Mouse (Mus musculus) frontal cortex, postnatal 14 days (tissue): Measurements from ENCODE around the gene Rag2.

ENCODE experiments used
- DNase-seq, 2 experiments: peaks; one replicate each; pipeline ENCODE4 v3.0.0; 2022; ENCODE audit warnings: low spot score in 2 of 2

Gene Rag2

DNA sequence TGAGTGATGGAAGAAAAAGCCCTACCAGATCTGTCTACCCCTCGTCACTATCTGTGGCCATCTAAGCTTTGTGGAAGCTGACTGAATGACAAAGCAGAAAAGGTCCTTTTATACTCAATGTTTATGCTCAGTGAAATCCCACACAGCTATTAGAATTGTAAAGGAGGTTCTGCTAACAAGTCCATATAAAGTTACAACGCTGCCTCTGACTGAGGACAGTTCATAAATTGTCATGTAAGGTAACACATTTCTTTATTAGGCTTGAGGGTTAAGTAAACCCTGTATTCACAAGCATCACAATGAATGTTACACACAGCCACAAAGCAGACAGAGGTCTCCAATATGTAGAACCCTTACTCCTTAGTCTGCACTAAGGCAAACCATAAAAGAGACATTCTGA is 507 bp upstream of the Rag2 start:
- DNase-seq, result no peak

DNA sequence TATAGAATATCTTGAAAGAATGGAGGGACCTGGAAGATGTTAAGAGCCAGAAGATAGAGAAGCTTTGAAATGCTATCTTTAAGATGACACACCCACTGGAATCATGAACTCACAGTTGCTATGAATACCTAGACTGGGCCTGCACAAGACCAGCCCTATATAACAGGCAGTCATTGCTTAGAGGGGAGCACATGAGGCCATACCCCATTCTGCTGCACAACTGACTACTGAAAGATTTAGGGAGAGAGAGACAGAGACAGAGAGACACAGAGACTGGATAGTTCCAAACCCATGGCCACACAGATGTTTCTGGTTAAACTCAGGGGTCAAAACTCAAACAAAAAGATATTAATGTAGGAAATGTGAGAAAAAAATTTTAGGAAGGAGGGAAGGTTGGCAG is 2.7 kb downstream of the Rag2 start:
- DNase-seq, result no peak

DNA sequence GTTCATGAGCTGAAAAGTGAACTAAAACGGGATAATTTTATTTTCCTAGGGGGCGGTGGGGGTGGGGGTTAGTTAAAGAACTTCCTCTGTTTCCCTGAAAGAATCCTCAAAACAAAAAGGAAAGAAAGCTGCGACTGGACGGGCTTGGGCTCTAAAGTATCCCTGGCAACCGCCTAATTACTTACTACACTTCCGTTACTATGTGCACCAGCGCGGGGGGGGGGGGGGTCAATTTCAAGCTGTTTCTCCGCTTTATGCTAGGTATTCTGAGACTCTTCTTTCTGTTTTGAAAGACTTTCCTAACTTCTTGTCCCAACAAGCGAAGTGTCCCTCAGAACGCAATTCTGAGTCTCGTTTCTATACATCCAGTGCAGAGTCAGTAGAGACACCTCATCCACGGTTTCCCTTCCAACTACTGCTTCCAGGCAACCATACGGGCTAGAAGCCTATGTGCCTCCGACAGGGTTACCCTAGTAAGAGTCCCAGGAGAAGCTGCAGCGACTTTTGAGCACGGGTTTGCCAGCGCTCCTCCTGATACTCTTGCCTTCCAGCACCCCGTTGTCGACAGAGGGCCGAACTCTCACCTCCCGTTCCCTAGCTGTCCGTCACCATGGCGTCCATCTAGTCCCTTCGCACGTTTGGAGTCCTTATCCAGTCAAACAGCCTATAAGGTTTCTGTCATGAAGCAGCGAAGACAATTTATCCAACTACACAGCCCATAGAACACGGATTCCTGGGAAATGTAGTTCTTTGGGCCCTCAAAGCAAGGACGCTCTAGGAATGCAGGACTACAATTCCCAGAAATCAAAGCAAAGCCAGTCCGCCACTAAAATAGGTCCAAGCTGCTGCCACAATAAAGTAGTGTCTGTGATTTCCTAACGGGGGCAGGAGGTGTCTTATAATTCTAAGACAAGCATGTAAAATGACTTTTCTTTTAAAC is 4.0 kb downstream of the Rag2 start:
- DNase-seq, result peak; percentile 72 to 87

DNA sequence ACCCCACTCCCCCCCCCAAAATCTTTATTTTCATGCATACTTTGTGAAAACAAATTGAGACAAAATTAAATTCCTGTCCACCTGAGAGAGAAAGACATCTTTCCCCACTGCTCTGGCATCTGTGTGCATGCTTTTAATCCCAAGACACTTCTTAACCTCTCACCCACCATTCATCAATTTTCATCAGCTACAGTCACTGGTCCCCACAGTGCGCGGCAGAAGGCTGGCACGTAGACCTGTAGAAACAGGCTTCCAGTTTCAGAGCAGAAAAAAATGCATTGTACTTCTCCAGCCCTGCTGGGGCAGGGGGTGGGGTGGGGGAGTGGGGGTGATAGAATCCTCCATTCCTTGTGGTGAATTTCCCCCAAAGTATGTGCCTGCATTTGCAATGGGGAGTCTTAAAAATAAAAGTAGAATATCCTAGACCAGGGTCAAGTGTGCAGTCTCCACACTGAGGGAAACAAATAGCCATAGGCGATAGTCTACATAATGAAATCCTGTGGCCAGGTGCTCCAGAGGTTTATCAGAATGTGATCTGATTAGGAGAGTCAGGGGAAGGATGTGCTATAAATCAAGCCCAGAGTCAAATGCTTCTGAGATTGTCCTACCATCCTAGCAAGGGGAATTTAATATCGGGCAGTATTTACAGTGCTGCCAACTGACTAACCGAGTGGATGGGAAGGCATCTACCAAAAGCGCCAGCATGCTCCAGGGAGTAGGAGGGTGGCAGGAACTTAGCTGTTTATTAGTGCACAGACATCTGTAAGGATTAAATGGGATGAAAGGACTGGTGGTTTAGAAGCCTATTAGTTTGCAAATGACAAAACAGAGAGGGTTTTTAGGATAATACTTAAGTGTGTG is 14.7 kb downstream of the Rag2 start:
- DNase-seq, result no peak

DNA sequence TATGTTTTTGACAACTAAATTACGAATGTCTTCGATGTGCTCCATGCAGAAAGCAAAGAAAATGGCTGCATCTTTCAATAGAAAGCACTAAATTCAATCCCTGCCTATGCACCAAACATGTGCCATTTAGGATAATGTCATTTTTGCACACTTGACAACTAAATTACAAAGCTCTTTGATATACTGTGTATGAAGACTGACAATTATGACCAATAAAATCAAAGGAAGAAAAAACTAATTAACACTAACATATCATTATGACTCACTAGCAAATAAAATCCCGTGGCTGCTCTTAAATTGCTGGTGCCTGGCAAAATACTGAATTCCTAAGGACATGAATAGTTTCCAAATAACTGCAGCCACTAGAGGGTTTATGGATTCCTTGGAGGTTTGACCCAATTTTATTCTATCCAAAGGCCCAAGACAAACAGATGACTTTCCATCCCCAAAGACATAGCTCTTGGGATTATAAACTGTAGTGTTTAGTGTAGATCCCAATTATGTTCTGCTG is 15.4 kb downstream of the Rag2 start:
- no peak for DNase-seq

DNA sequence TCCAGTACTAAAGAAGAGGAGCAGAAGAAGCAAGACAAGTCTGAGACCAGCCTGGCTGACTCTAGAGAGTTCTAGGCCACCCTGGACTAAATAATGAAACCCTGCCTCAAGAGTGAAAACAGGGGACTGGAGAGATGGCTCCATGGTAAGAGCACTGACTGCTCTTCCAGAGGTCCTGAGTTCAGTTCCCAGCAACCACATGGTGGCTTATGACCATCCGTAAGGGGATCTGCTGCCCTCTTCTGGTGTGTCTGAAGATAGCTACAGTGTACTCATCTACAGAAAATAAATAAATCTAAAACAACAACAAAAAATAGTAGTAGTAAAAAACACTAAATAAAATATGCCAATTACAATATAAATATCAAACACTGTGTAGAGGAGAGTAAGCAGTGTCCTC is 21.3 kb downstream of the Rag2 start:
- no peak for DNase-seq

DNA sequence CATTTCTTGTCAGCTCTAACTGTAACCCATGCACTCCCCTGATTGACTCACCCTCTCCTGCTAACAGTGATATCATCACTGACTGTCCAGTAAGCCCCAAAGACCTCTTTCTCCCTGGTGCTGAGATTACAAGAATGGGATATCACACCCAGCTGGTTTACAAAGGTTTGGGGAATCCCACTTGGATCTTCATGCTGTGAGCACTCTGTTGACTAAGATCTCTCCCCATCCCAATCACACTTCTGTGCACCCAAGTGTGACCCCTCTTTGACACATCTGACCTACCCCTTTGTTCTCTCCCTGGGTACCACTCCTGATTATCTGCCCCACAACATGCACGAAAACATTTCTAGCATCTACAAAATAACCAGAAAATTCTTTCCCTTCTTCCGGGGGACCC is 23.8 kb downstream of the Rag2 start:
- no peak for DNase-seq

DNA sequence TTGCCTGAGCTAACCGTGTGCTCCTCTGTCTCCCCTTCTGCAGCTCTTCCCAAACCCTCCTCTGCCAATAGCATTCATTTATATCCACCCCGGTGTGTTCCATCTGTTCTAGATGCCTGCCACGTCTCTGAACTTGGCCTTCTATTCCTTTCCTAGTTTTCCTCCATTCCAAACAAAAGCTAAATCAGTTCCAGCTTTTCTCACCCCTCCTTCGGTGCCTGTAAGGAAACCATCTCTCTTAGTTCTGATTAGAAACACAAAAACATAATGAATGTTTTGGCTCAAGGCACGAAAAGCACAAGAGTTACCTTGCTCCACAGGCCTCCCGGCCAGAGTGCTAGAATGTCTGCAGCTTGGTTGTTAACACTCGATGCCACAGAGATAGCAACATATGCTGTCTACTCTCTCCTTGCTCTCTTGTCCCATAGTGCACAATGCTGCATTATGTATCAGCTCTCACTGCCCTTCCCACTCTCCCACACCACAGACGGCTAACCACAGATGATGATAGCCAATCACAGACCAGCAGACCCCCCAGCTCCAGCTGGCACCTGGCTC is 24.7 kb downstream of the Rag2 start, which contains the start of the genes Rag1 and B230118H07Rik:
Gene Rag1 (minus strand): TSS at position 388 of the 558 bp plus-strand sequence.
Gene B230118H07Rik (minus strand): TSS at position 419 of the 558 bp plus-strand sequence.
- DNase-seq, result no peak

DNA sequence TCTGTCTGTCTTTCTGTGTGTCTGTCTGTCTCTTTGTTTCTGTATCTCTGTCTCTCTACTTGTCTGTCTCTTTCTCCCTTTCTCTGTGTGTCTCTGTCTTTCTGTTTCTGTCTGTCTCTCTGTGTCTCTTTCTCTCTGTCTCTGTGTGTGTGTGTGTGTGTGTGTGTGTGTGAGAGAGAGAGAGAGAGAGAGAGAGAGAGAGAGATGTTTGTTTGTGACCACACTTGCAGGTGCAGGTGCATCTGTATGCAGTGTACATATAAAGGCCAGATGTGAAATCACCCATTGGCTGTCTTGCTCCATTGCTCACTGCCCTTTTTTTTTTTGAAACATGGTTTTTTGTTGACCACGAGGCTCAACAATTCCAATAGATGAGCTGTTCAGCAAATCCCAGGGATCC is 25.9 kb downstream of the Rag2 start:
- no peak for DNase-seq

DNA sequence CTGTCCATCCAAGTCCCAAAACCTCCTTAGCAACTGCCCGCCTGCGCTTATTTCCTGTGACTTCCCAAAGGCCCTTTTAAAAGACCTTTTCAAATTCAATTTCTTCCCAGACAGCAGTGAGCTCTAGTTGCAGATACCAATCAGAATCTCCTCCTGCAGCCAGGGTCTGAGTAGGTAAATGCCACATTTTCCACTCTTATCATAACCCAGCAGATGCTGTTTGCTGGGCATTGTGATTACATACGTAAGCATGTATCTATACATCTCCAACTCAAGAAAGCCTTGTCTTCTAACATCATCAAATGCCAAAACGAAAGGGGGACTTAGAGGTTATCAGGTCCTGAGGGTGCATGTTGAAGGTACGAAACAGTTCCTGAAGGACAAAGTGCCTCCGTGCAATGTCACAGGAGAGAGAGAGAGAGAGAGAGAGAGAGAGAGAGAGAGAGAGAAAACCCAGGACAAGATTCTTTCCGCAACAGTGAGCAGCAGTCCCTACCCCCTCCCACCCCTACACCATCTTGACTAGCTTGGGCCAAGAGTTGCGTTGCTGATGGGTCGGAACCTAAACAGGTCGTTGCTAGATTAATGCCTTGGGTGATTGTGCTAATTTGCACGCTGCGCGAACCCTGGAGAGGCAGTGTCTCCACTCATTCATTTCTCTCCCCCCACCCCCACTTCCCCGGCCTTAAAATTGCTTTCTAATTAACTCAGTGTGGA is 27.8 kb downstream of the Rag2 start:
- DNase-seq, result no peak

DNA sequence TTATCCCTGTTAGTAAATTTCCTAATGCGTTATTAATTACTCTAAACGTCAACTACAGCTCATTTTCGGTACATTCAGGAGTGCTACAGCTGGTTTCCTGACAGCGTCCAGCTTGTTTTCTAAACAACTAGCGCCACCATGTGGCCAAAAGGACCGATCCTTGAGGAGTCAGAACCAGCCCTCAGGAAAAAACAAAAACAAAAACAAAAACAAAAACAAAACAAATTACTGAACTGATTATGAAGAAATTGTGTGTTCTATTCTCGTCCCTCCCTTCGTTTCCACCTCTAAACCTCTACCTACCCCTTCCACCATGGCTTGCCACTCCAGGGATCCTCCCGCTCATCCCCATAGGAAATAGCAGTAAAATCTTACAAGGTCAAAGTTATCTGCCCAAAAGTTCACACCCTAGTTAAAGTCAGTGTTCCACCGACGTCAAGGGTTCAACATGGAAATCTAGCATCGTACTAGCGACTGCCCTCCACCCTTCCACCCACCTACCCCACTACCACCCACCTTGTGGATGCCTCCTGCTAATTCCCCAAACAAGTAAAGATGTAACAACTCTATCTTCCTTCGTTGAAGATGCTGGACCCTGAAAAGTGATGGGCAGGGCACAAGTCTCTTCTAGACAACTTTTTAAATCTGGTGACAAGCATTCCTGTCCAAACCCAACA is 28.5 kb downstream of the Rag2 start:
- peak in 1 of 2 experiments; percentile 74 for DNase-seq

DNA sequence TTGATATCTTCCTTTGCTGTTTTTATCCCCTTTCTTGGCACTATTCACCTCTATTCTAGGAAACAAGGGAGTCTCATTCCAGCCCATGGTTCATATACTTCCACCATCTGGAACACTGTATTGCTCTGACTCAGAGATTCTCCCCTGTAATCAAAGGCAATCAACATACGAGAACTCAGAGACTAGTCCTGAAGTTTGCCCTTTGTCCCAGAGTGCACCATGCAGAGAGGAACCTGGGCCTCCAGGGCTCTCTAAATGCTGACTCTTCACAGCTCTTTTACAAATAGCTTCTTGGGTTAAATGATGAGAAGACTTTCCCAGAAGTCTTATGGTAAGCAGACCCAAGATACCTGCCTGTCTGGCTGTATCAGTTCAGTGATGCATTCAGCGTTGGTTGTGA is 36.0 kb downstream of the Rag2 start:
- no peak for DNase-seq

DNA sequence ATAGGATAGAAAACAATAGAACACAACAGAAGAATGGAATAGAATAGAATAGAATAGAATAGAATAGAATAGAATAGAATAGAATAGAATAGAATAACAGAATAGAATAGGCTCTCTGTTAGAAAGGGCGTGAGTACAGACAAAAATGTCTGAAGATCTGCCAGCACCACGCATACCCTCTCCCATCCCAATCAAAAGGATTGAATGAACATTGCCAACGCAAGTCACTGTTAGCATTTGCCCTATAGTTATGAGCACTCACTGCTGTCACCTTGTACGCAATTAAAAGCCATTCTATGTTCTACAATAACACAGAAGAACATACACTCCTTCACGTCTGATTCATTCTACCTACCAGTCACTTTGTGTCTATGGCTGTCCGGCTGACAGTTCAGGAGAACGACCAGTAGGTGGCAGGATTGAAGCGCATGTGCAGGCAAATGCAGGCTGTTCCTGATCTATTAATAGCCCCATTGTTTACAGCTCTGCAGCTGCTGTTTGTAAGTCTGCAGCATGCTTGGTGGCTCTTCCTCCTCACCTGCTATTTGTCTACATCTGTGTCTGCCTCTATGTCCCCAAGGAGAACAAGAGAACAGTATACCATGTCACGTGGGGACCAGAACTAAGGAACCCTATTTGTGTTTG is 40.7 kb downstream of the Rag2 start:
- peak; percentile 67 to 68 for DNase-seq

DNA sequence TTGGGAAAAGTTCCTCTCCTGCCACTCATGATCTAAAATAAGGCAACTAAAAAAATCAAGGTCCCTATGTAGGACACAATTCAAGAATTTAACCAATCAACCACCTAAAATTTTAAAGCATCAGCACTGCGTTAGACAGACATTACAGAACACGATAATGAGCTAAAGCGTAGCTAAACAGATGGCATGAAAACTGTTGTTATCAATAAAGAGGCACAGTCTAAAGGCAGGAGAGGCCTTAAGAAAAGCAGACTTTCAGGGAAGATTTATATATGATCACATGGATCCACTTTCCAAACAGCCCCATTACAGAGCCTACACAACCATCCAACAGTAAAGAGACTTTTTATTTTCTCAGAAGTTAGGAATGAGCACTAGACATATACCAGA is 41.2 kb downstream of the Rag2 start:
- DNase-seq, result no peak

DNA sequence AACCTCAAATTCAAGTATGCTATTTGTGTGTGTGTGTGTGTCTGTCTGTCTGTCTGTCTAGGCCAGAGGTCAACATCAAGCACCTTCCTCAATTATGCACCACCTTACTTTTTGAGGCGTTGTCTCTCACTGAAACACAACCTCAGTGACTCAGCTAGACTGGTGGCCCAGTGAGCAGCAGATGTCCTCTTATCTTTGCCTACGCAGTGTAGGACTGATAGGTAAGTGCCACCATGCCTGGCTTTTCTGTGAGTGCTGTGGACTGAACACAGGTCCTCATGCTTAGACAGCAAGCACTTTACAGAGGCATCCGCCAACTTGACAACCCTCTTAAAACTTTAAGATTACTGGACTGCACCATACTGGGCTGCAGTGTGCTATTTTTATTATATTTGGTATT is 44.2 kb downstream of the Rag2 start:
- DNase-seq, result no peak

DNA sequence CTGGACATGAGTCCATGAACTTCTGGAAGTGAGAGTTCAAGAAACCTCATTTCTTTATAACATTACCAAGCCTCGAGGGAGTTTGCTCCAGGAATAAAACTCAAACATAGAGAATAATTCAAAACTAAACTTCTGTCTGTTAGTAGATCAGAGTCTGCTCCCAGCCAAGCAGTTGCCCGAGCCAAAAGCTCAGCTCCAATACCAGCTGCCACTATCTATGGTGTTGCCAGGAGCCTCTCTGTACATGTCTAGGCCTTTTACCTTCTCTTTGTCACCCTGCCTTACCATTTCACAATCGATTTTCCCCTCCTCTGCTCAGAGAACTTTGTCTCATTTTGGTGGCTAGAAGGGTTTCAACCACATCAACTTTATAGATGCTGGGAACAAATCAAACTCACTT is 49.0 kb downstream of the Rag2 start:
- DNase-seq, result no peak

DNA sequence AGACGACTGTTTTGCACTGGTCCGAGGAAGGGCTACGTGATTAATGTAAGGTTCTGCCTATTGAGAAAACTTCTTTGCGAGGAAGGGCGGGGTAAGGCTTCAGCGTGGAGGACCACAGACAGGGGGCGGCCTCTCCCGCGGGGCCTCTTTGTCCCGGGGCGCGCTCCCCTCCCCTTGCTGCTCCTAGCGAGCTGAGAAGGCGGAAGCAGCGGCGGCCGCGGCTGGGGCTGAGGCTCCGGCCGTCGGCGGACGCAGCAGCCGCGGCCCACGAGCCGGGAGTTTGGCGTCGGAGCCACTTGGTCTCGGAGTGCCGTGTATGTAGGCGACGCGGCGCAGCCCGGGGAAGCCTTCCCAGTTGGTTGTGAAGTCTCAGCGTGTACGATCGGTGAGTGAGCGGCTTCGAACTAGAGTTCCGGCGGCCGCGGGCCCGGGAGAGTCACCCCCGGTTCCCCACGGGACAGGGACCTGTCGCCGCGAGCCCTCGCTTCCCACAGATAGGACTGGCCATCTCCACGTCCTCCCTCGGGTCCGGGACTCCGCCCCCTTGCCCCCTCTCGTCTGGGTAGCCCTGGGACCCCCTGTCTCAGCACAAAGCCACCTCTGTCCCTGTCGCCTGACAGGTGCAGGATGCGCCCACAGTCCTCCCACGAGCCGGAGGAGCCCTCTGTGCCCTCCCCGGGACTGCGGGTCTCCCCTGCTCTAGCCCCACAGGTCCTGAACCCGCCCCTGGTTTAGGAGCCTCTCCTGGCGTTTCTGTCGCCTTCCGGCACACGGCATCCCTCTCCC is 53.9 kb downstream of the Rag2 start, which contains the start of gene Traf6:
Gene Traf6 (plus strand): TSS at position 194 of the 786 bp plus-strand sequence.
- peak; percentile 66 to 75 for DNase-seq

DNA sequence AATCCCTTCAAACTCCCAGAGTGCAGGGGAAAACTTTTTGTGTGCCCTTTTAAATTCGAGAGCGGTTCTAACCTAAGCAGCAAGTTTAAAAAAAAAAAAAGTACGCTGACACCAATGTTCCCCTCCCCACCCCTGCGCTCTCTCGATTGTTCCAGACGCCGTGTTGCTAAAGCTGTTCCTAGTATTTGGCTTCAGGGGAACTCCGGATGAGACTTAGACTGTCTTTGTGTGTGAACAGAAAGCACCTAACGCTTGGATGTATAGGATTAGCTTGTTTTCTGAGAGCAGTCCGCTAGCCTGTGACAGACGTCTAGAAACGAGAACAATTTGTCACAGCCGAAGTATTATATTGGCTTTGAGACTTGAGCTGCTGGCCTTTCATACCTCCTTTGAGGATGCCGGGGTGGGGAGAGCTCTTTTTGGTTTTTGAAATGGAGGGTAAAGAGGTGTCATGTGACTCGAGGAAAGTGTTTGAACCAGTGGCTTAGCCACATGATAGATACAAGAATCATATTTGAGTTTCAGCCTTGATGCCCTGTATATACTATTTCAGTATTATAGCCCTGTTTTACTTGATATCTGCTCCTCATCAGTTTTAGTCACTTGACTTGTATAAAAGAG is 54.8 kb downstream of the Rag2 start:
- DNase-seq, result no peak
